Mouse (Mus musculus): Measurements from ENCODE around the gene Flt1.

Flt1 gene

GRCm38 (mm10) chr5:147724945-147725830 is 623 bp downstream of the Flt1 start:
- peak; percentile 27 for DNase-seq (ENCODE audit: low spot score)

- DNase-seq (ENCODE audit: low spot score): no peak
Measured at GRCm38 (mm10) chr5:147724391-147724790, 1.4 kb downstream of the Flt1 start.

- no peak for DNase-seq (ENCODE audit: low spot score)
Measured at GRCm38 (mm10) chr5:147723811-147724210, 2.0 kb downstream of the Flt1 start.

GRCm38 (mm10) chr5:147721438-147721837 is 4.4 kb downstream of the Flt1 start:
- DNase-seq (ENCODE audit: low spot score): no peak

- no peak for DNase-seq (ENCODE audit: low spot score)
Measured at GRCm38 (mm10) chr5:147718335-147718734, 7.5 kb downstream of the Flt1 start.

- no peak for DNase-seq (ENCODE audit: low spot score)
Measured at GRCm38 (mm10) chr5:147716697-147717217, 9.1 kb downstream of the Flt1 start.

- no peak for DNase-seq (ENCODE audit: low spot score)
Measured at GRCm38 (mm10) chr5:147716276-147716675, 9.5 kb downstream of the Flt1 start.

GRCm38 (mm10) chr5:147715391-147715790 is 10.4 kb downstream of the Flt1 start:
- DNase-seq (ENCODE audit: low spot score): no peak

GRCm38 (mm10) chr5:147708500-147708899 is 17.3 kb downstream of the Flt1 start:
- DNase-seq (ENCODE audit: low spot score): no peak

- no peak for DNase-seq (ENCODE audit: low spot score)
Measured at GRCm38 (mm10) chr5:147707479-147707878, 18.3 kb downstream of the Flt1 start.

- no peak for DNase-seq (ENCODE audit: low spot score)
Measured at GRCm38 (mm10) chr5:147704890-147705289, 20.9 kb downstream of the Flt1 start.

GRCm38 (mm10) chr5:147702423-147702822 is 23.4 kb downstream of the Flt1 start:
- no peak for DNase-seq (ENCODE audit: low spot score)

GRCm38 (mm10) chr5:147701024-147701423 is 24.8 kb downstream of the Flt1 start:
- DNase-seq (ENCODE audit: low spot score): no peak

GRCm38 (mm10) chr5:147698044-147698443 is 27.8 kb downstream of the Flt1 start:
- DNase-seq (ENCODE audit: low spot score): no peak

- no peak for DNase-seq (ENCODE audit: low spot score)
Measured at GRCm38 (mm10) chr5:147697165-147697564, 28.6 kb downstream of the Flt1 start.

- DNase-seq (ENCODE audit: low spot score): no peak
Measured at GRCm38 (mm10) chr5:147692622-147693021, 33.2 kb downstream of the Flt1 start.

- no peak for DNase-seq (ENCODE audit: low spot score)
Measured at GRCm38 (mm10) chr5:147683707-147684323, 42.0 kb downstream of the Flt1 start.

- DNase-seq (ENCODE audit: low spot score): peak; percentile 49
Measured at GRCm38 (mm10) chr5:147681224-147681623, 44.6 kb downstream of the Flt1 start.

GRCm38 (mm10) chr5:147680711-147681110 is 45.1 kb downstream of the Flt1 start:
- no peak for DNase-seq (ENCODE audit: low spot score)

- no peak for DNase-seq (ENCODE audit: low spot score)
Measured at GRCm38 (mm10) chr5:147679316-147679715, 46.5 kb downstream of the Flt1 start.

- no peak for DNase-seq (ENCODE audit: low spot score)
Measured at GRCm38 (mm10) chr5:147675791-147676190, 50.0 kb downstream of the Flt1 start.

- no peak for DNase-seq (ENCODE audit: low spot score)
Measured at GRCm38 (mm10) chr5:147671765-147672424, 53.9 kb downstream of the Flt1 start.
